Mouse (Mus musculus) liver, embryonic 12.5 days (tissue): Measurements from ENCODE around the gene Drc3. TPM values are rescaled to one million over a fixed set of nuclear protein-coding genes. Genes with fewer than 3 reads are reported as not detected.

ENCODE experiments used
- ATAC-seq: fragments of 200-750 bp; cut with Nextera tagmentation; 2 replicates; pipeline ENCODE4 v1.8.0; 2017; ENCODE audit warnings: moderate number of reproducible peaks, mild to moderate bottlenecking, moderate library complexity
- H3K27ac ChIP-seq: fragments of 300-500 bp; sonication (generic); 2 replicates; pipeline ENCODE4 v1.5.1; 2016; ENCODE audit warnings: mild to moderate bottlenecking
- H3K27me3 ChIP-seq: fragments of 300-500 bp; sonication (generic); replicated peaks from 2 replicates; pipeline ENCODE4 v1.6.1; 2016; ENCODE audit warnings: mild to moderate bottlenecking, moderate library complexity
- H3K36me3 ChIP-seq: fragments of 300-500 bp; sonication (generic); 2 replicates; pipeline ENCODE4 v1.6.1; 2016; ENCODE audit warnings: mild to moderate bottlenecking, moderate library complexity
- H3K4me1 ChIP-seq: fragments of 300-500 bp; sonication (generic); 2 replicates; pipeline ENCODE4 v1.6.1; 2016
- H3K4me2 ChIP-seq: fragments of 300-500 bp; sonication (generic); 2 replicates; pipeline ENCODE4 v1.6.1; 2016; ENCODE audit warnings: mild to moderate bottlenecking, moderate library complexity
- H3K4me3 ChIP-seq: fragments of 300-500 bp; sonication (generic); 2 replicates; pipeline ENCODE4 v1.5.1; 2016; ENCODE audit warnings: mild to moderate bottlenecking, moderate library complexity
- H3K9ac ChIP-seq: fragments of 300-500 bp; sonication (generic); 2 replicates; pipeline ENCODE4 v1.6.1; 2016; ENCODE audit warnings: mild to moderate bottlenecking, moderate library complexity
- H3K9me3 ChIP-seq: fragments of 300-500 bp; sonication (generic); replicated peaks from 2 replicates; pipeline ENCODE4 v1.6.1; 2016; ENCODE audit warnings: mild to moderate bottlenecking, moderate library complexity
- WGBS: fragments of 180-500 bp; shearing (Covaris S2); methylation state at CpG from one replicate; pipeline ENCODE4 v1.1.7; 2016; ENCODE audit not compliant: insufficient replicate concordance; 5-methylcytosine and 5-hydroxymethylcytosine counted together
- polyA plus RNA-seq: library from polyadenylated mRNA; unstranded; fragments of >200 nt; fragmentation: Nextera tagmentation; extraction: Ambion mirVana; gene quantifications from 2 replicates; pipeline ENCODE4 v1.2.1, GENCODE M21; 2016

Gene Drc3
- polyA plus RNA-seq, 1 experiment from 2014 or later: 0.49 TPM

DNA sequence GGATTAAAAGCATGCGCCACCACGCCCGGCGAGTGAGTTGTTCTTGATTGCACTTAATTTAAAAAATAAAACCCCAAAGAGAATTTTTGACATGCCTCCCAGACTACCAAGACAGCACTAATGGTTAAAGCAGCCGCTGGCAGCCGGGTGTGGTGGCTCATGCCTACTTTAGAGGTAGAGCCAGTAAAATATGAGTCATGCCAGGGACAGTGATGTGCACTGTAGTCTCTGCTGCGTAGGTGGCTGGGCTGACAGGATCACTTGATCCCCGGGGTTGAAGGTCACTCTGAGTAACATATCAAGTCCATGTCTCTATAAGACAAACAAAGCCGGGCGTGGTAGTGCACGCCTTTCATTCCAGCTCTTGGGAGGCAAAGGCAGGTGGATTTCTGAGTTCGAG is 13.8 kb upstream of the Drc3 start:
- ATAC-seq: no peak
- Histone ChIP-seq H3K4me2 (no peak overlapping the region), H3K27me3 (no peaks in the 10 kb centered on the region), H3K9ac (no peak overlapping the region), H3K4me3 (no peak overlapping the region), H3K36me3 (peaks cover 9% of the 10 kb centered on the region; the same call in 1 of the 2 replicates), H3K27ac (no peak overlapping the region), H3K4me1 (peaks cover 5% of the 10 kb centered on the region; the same call in 1 of the 2 replicates), H3K9me3 (no peaks in the 10 kb centered on the region)
- 86% methylated on average over 12 of the region's 12 CpGs for WGBS

DNA sequence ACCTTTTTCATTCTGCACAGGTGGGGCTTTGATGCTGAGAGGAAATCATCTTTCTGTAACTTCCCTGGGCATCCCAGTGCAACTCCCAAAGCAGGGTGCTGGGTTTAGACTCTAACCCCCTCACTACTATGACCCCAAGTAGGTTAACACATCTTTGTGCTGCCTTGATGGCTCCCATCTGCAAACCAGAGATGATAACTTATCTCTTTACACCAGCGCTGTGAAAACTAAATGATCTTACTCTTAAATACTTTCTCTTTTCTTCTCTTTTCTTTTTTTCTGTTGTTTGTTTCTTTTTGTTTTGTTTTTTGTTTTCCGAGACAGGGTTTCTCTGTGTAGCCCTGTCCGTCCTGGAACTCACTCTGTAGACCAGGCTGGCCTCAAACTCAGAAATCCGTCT is 7.3 kb upstream of the Drc3 start:
- Histone ChIP-seq H3K27ac (no peak overlapping the region; the same call in 1 of the 2 replicates), H3K4me3 (no peak overlapping the region), H3K36me3 (peaks cover 6% of the 10 kb centered on the region; the same call in 1 of the 2 replicates), H3K4me2 (0 out of 2 replicates have a peak overlapping the region, but pooled peaks have one; percentile 12), H3K9ac (no peak overlapping the region), H3K9me3 (no peaks in the 10 kb centered on the region), H3K4me1 (peaks cover 45% of the 10 kb centered on the region), H3K27me3 (no peaks in the 10 kb centered on the region)
- WGBS: 62% methylated on average over 4 of the region's 4 CpGs
- ATAC-seq: no peak

DNA sequence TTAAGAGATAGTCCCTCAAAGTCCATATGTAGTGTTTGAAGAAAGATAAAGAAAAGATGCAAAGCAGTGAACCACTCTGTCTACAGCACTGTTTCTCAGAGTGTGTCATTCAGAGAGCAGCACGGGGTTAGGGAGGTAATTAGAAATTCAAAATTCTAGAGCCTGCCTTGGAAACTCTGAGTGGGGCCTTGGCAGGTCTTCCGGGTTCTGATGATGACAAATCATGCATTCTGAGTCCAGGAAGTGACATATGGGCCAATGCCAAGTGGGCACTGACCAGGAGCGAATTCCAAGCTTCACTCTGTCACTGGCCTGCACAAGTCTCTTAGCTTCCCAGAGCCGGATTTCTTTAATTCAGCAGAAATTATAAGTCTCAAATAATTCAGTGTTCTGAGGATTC is 6.6 kb upstream of the Drc3 start:
- H3K9ac ChIP-seq: no peak overlapping the region
- H3K27me3 ChIP-seq: no peaks in the 10 kb centered on the region
- ATAC-seq: no peak
- 68% methylated on average over 4 of the region's 4 CpGs for WGBS
- H3K36me3 ChIP-seq: peaks cover 6% of the 10 kb centered on the region; the same call in 1 of the 2 replicates
- no peak overlapping the region for H3K4me3 ChIP-seq
- H3K9me3 ChIP-seq: no peaks in the 10 kb centered on the region
- peaks cover 51% of the 10 kb centered on the region for H3K4me1 ChIP-seq
- no peak overlapping the region for H3K4me2 ChIP-seq
- H3K27ac ChIP-seq: peak overlapping the region; percentile 8; the same call in 1 of the 2 replicates

DNA sequence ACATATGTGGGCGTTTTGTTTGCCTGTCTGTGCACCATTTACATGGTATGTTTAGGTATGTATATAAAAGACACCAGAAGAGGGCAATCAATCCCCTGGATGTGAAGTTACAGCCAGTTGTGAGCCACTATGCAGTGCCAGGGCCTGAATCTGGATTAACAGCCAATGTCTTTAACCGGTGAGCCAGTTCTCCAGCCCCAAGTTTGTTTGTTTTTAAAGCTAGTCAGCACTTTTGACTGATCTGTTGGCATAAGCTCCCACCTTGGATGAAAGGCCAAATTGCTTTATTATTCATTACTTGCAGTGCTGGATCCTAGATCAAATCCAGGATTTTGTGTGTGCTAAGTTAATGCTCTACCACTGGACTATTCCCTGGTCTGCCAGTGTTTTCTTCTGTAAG is 1.7 kb upstream of the Drc3 start:
- H3K27me3 ChIP-seq: no peaks in the 10 kb centered on the region
- 61% methylated on average over 2 of the region's 2 CpGs for WGBS
- no peak for ATAC-seq
- H3K27ac ChIP-seq: peak overlapping the region; percentile 81
- no peaks in the 10 kb centered on the region for H3K9me3 ChIP-seq
- peak overlapping the region; percentile 75 for H3K4me3 ChIP-seq
- peak overlapping the region; percentile 94 for H3K4me2 ChIP-seq
- H3K9ac ChIP-seq: peak overlapping the region; percentile 79; the same call in 1 of the 2 replicates
- H3K4me1 ChIP-seq: peaks cover 58% of the 10 kb centered on the region
- H3K36me3 ChIP-seq: no peaks in the 10 kb centered on the region

DNA sequence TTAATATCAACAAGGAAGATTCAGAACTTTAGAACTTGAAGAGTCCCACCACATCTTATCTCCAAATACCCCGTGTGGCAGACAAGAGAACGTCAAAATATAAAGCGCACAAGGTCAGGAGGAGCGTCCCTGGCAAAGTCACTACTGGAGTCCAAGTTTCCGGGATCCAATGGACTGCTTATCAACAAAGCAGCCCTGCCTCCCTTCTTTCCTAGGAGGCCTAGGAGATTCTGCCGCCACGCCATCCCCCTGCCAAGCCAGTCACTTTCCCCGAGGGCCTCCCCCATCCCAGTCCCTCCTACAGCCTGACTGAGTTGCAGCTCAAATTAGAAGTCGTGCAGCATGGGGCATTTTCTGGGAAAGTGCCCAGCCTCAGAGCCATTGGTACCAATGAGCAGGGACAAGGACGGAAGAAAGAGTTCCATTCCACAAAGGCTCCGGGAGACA is 1.2 kb upstream of the Drc3 start:
- WGBS: 17% methylated on average over 11 of the region's 11 CpGs
- peak overlapping the region; percentile 94 for H3K4me2 ChIP-seq
- H3K27me3 ChIP-seq: no peaks in the 10 kb centered on the region
- ATAC-seq: no peak
- H3K4me1 ChIP-seq: peaks cover 52% of the 10 kb centered on the region
- H3K4me3 ChIP-seq: peak overlapping the region; percentile 75
- peak overlapping the region; percentile 79 for H3K9ac ChIP-seq
- H3K36me3 ChIP-seq: no peaks in the 10 kb centered on the region
- H3K27ac ChIP-seq: peak overlapping the region; percentile 81
- H3K9me3 ChIP-seq: no peaks in the 10 kb centered on the region

DNA sequence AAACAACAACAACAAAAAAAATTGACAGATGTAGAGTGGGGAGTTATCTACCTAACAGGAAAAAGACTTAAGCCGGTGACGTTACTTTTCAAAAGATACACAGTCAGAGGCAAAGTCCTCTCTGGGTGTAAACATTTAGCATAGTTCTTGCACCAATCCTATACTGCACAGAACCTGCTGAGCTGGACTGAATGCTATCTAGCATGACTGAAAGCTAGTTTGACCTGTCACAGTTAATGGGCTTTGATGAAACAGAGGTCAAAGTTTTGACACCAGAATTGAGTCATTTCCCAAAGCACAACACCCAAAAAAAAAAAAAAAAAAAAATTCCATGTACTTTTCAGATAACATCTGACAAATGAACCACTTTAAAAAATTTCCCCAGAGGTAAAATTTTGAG is 2.8 kb downstream of the Drc3 start:
- no peak overlapping the region for H3K4me3 ChIP-seq
- H3K4me2 ChIP-seq: no peak overlapping the region
- H3K4me1 ChIP-seq: peaks cover 22% of the 10 kb centered on the region
- H3K9ac ChIP-seq: no peak overlapping the region
- H3K27ac ChIP-seq: no peak overlapping the region
- ATAC-seq: no peak
- WGBS: 70% methylated on average over 2 of the region's 2 CpGs
- H3K27me3 ChIP-seq: 0 out of 2 replicates have a peak, but pooled peaks cover 7% of the 10 kb centered on the region
- H3K36me3 ChIP-seq: no peaks in the 10 kb centered on the region
- no peaks in the 10 kb centered on the region for H3K9me3 ChIP-seq

DNA sequence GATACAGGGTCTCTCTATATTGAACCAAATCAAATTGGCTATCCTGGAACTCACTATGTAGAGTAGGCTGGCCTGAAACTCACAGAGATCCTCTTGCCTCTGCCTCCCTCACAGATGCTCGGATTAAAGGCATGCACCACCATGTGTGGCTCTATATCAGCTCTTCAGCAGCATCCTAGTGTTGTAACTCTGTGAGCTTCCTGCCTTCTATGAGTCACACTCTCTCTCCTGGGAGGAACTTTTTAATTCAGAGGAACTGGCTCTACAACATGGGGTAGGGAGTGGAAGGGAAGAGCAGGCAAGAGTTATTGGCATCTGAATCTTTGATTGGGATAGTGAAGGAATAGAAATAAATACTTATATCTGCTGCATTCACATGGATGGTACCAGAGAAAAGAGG is 4.0 kb downstream of the Drc3 start:
- Histone ChIP-seq H3K27ac (no peak overlapping the region), H3K4me2 (no peak overlapping the region), H3K36me3 (no peaks in the 10 kb centered on the region), H3K4me1 (peaks cover 11% of the 10 kb centered on the region), H3K9me3 (no peaks in the 10 kb centered on the region), H3K27me3 (0 out of 2 replicates have a peak, but pooled peaks cover 7% of the 10 kb centered on the region), H3K4me3 (no peak overlapping the region), H3K9ac (no peak overlapping the region)
- WGBS: 30% methylated on average over 1 of the region's 1 CpGs
- no peak for ATAC-seq

DNA sequence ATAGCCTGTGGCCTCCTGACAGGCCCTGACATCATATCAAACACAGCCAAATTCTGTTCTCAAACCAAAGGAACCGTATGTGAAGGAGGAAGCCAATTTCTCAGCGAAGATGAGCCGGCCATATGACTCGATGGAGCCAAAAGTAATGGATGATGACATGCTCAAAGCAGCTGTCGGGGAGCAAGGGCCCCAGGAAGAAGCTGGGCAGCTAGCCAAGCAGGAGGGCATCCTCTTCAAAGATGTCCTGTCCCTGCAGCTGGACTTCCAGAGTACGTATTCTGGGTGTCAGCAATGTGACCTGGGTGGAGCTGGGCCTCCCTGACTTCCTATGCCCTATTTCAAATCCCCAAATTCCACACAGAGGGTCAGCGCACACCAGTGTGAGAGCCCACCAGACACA is 5.4 kb downstream of the Drc3 start:
- no peak overlapping the region for H3K4me3 ChIP-seq
- H3K4me2 ChIP-seq: no peak overlapping the region
- H3K9ac ChIP-seq: no peak overlapping the region
- no peaks in the 10 kb centered on the region for H3K9me3 ChIP-seq
- peaks cover 5% of the 10 kb centered on the region for H3K4me1 ChIP-seq
- no peak for ATAC-seq
- 65% methylated on average over 7 of the region's 7 CpGs for WGBS
- H3K36me3 ChIP-seq: no peaks in the 10 kb centered on the region
- H3K27ac ChIP-seq: no peak overlapping the region
- 0 out of 2 replicates have a peak, but pooled peaks cover 7% of the 10 kb centered on the region for H3K27me3 ChIP-seq

DNA sequence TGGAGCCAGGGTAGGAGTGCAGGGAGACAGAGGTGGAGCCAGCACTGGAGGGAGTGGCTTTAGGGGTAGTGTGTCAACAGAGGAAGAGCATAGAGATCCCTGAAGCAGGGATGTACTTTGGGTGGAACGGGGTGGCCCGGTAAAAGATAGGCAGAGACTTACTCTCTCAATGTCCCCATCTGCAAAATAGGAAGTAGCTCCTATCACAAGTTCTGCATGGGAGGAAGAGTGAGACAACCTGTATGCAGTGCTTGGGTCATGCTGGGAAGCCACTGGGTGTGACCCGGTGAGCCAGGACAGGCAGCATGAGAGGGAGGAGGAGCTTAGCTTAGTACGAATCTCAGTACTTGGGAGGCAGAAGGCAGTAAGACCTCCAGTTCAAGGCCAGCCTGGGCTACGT is 6.0 kb downstream of the Drc3 start:
- H3K27ac ChIP-seq: no peak overlapping the region
- no peak overlapping the region for H3K9ac ChIP-seq
- no peaks in the 10 kb centered on the region for H3K36me3 ChIP-seq
- WGBS: 45% methylated on average over 5 of the region's 5 CpGs
- no peak for ATAC-seq
- H3K4me2 ChIP-seq: no peak overlapping the region
- 0 out of 2 replicates have a peak, but pooled peaks cover 7% of the 10 kb centered on the region for H3K27me3 ChIP-seq
- no peak overlapping the region for H3K4me3 ChIP-seq
- H3K9me3 ChIP-seq: no peaks in the 10 kb centered on the region
- H3K4me1 ChIP-seq: no peaks in the 10 kb centered on the region

DNA sequence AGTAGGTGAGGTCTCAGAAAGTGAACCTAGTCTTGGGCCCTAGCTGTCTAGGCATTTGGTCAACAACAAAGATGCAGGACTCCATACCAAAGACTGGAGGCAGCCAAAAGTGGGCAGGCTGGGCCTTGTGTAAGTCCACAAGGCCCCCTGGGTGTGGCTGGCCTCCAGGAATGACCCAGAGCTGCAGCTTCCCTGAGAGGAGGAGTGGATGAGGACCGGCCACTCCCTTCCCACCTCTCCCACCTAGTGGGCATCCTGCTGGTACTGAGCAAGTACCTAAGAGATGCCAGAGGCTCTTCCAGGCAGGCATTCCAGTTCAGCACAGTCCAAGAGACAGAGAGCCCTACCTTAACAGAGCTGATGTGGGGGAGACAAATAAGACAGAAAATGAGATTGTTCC is 6.8 kb downstream of the Drc3 start:
- no peak overlapping the region for H3K4me2 ChIP-seq
- no peaks in the 10 kb centered on the region for H3K9me3 ChIP-seq
- H3K27me3 ChIP-seq: 0 out of 2 replicates have a peak, but pooled peaks cover 7% of the 10 kb centered on the region
- WGBS: 52% methylated on average over 1 of the region's 1 CpGs
- no peak overlapping the region for H3K27ac ChIP-seq
- no peaks in the 10 kb centered on the region for H3K4me1 ChIP-seq
- H3K4me3 ChIP-seq: no peak overlapping the region
- H3K36me3 ChIP-seq: no peaks in the 10 kb centered on the region
- no peak for ATAC-seq
- H3K9ac ChIP-seq: no peak overlapping the region

DNA sequence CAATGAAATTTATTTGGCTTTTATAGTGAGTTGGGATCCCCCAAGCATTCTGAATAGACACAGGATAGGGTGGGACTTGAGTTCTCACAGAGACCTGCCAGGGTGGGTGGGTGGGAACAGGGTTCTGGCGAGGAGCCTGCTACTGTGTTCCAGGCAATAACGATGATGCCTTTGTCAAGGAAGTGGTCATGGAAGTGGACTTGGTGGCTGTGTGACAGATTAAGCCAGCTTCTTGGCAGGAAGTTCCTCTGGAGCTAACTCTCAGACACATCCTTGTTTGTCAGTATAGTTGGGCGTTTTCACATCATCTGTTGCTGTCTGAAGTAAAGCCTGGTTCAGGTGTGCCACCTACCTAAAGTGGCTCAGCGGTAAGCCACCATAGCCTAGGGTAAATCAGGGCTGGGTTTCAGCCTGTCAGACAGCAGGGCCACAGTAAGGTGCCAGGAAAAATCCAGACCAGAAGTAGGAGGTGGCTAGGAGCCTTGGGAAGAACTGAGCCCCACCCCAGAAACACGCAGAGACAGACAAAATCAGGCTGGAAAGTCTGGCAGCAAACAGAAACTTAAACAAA is 7.6 kb downstream of the Drc3 start:
- 46% methylated on average over 5 of the region's 5 CpGs for WGBS
- H3K9ac ChIP-seq: no peak overlapping the region
- ATAC-seq: no peak

DNA sequence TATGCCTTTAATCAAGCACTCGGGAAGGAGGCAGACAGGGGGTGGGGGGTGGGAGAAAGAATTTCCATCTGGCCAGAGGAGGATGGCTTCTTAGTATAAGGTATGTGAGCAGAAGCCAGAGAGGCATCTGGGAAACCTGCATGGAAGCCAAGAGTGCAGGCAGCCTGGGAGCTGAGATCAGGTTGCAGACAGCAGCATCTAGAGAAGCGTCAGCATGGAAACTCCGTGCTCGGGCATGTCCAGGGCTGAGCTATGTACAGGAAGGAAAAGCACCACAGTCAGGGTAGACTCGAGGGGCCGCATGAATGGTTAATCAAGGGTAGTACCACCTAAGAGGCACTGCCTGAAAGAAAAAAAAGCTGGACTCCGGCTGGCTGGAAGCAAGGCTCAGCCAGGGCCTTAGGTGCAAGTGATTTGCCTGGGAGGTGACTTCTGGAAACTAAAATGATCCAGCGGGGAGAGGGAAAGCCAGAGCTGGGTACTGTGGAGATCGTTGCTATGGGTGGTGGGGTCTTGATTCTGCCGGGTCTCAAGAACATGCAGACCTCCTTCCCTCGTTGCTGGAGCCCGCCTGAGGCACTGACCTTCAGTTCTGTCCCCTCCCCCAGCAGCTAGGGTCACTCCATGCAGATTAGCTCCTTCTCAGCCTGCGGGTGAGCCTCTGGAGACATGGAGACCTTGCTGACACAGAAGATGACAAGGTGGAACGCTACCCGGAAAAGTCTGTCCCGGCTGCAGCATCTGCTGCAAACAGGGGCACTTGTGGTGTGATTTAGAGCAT is 13.3 kb downstream of the Drc3 start:
- Histone ChIP-seq H3K4me2 (no peak overlapping the region), H3K9ac (no peak overlapping the region), H3K4me1 (no peaks in the 10 kb centered on the region), H3K9me3 (no peaks in the 10 kb centered on the region), H3K4me3 (no peak overlapping the region), H3K36me3 (no peaks in the 10 kb centered on the region), H3K27me3 (peaks cover 32% of the 10 kb centered on the region), H3K27ac (no peak overlapping the region)
- WGBS: 35% methylated on average over 16 of the region's 16 CpGs
- no peak for ATAC-seq

More for the DNA sequence above, 7.6 kb downstream of the Drc3 start:
- Histone ChIP-seq H3K4me3 (no peak overlapping the region), H3K4me1 (no peaks in the 10 kb centered on the region), H3K4me2 (no peak overlapping the region), H3K27me3 (0 out of 2 replicates have a peak, but pooled peaks cover 7% of the 10 kb centered on the region), H3K27ac (no peak overlapping the region), H3K36me3 (no peaks in the 10 kb centered on the region), H3K9me3 (no peaks in the 10 kb centered on the region)
